Mouse (Mus musculus) layer of hippocampus, postnatal 25 days (tissue): ENCODE results near the gene Nepro. TPM values are rescaled to one million over a fixed set of nuclear protein-coding genes. Genes with fewer than 3 reads are reported as not detected.

Experiments
- DNase-seq, 2 experiments: peaks; one replicate each; pipeline ENCODE4 v3.0.0; 2022; ENCODE audit warnings: mixed read lengths in 2 of 2, low spot score in 1 of 2; ENCODE audit errors: extremely low spot score in 1 of 2
- total RNA-seq, 2 experiments: library from RNA; stranded (reverse); gene quantifications; 2 replicates each; pipeline ENCODE4 v1.2.3; 2021

Nepro gene
- total RNA-seq, 2 experiments from 2014 or later: 4.1 to 4.9 TPM

- no peak for DNase-seq
Measured at GRCm38 (mm10) chr16:44701155-44701554, 22.9 kb upstream of the Nepro start.

- no peak for DNase-seq
Measured at GRCm38 (mm10) chr16:44702272-44702671, 21.8 kb upstream of the Nepro start.

GRCm38 (mm10) chr16:44703458-44703857 is 20.6 kb upstream of the Nepro start:
- no peak for DNase-seq

- no peak for DNase-seq
Measured at GRCm38 (mm10) chr16:44716305-44717140, 7.6 kb upstream of the Nepro start.

- DNase-seq: no peak
Measured at GRCm38 (mm10) chr16:44717141-44717634, 6.9 kb upstream of the Nepro start.

GRCm38 (mm10) chr16:44717838-44718237 is 6.3 kb upstream of the Nepro start:
- DNase-seq: no peak

GRCm38 (mm10) chr16:44719349-44719748 is 4.8 kb upstream of the Nepro start:
- DNase-seq: no peak

GRCm38 (mm10) chr16:44720518-44720917 is 3.6 kb upstream of the Nepro start:
- no peak for DNase-seq

- no peak for DNase-seq
Measured at GRCm38 (mm10) chr16:44722666-44723065, 1.4 kb upstream of the Nepro start.

- no peak for DNase-seq
Measured at GRCm38 (mm10) chr16:44724847-44725246, 746 bp downstream of the Nepro start.

GRCm38 (mm10) chr16:44725286-44726223 is 1.5 kb downstream of the Nepro start:
- DNase-seq: peak; percentile 45 to 73

GRCm38 (mm10) chr16:44727525-44727924 is 3.4 kb downstream of the Nepro start:
- DNase-seq: no peak

- no peak for DNase-seq
Measured at GRCm38 (mm10) chr16:44734059-44734458, 10.0 kb downstream of the Nepro start.

- DNase-seq: no peak
Measured at GRCm38 (mm10) chr16:44735676-44736075, 11.6 kb downstream of the Nepro start.

- DNase-seq: no peak
Measured at GRCm38 (mm10) chr16:44736118-44736517, 12.0 kb downstream of the Nepro start.

GRCm38 (mm10) chr16:44742753-44743152 is 18.7 kb downstream of the Nepro start:
- DNase-seq: no peak

- DNase-seq: no peak
Measured at GRCm38 (mm10) chr16:44745471-44745865, 21.4 kb downstream of the Nepro start.

- DNase-seq: peak; percentile 78
Measured at GRCm38 (mm10) chr16:44745866-44746562, 21.9 kb downstream of the Nepro start, which contains the start of gene Gtpbp8. TSS of gene Gtpbp8 (minus strand) at chr16:44746363.

GRCm38 (mm10) chr16:44748007-44748406 is 23.9 kb downstream of the Nepro start:
- DNase-seq: no peak

GRCm38 (mm10) chr16:44757700-44758099 is 33.6 kb downstream of the Nepro start:
- no peak for DNase-seq
